Mouse (Mus musculus): ENCODE results near the gene Gm49395.

The Gm49395 gene

DNA sequence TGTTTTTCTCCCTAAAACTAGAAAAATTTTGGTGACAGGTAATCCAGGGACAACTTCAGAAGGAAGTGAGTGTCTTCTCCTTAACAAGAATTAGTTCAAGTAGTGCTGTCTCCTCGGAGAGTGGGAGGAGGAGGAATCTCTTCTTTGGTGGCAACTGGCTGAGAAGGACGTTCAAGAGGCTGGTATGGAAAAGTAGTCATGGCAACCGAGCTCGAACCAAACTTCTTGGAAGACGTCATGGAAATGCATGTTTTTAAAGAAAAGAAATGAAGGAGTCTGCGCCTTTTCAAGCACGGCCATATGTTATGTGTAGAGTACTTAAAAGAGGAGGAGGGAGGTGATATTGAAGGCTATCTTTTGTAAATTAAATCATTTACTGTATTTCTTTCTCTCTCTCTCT is 49.2 kb downstream of the Gm49395 start:
- no peak for DNase-seq (ENCODE audit: low read depth, low spot score)

DNA sequence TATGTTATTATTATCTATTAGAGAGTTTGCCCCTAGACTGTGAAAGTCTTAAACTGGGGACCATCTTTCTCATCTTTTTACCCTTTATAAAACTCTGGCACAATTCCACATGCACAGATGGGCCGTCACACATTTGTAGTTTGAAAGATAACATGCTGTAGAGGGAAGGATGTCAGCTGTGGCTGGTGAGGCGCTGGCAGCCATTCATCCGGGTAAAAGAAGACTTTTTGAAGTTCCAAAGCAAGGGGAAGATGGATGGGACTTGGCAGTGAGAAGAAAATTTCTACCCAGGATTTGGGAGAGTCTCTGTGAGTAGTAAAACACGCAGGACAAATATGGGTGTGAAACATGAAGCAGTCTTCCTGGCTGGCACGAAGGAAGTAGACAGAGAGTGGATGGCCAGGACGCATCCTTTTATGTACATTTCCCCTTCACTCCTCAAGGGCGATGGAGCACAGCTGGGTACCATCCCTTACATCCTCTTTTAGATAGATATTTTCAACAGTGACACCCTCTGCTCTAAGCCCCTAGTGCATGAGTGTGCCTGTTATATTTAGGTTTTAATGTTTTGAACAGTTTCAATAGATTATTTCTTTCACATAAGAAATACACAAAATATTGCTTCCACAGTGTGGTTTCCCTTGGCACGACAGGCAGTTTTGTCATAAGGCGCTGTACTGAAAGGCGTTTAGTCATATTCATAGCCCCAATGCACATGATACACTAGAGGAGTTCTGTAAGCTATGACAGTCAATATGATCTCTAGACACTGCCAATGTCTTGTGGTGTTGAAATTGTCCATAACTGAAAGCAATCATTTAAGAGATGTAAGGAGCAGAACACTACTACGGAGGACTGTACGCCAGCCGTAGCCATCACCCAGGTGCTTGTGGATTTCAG is 50.8 kb downstream of the Gm49395 start:
- DNase-seq (ENCODE audit: low read depth, low spot score): no peak

GRCm38 (mm10) chr13:115042652-115043051 is 59.1 kb downstream of the Gm49395 start:
- DNase-seq (ENCODE audit: low read depth, low spot score): no peak

GRCm38 (mm10) chr13:115037304-115037703 is 64.4 kb downstream of the Gm49395 start:
- DNase-seq (ENCODE audit: low read depth, low spot score): no peak

DNA sequence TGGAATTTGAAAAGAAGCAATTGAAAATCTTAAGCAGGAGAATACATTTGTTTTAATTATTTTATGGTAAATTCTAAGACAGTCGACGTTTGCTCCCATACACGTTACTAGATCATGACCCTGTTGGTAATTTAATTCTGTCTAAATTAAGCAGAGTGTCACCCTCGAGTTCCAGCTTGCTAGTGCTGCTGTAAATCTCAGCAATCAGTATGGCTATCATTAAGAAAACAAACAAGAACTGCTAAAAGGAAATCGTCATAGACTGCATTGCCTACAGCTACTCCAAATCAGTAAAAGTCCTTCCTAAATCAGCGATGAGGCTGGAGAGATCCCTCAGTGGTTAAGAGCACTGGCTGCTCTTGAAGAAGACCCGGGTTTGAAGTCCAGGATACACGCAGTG is 66.3 kb downstream of the Gm49395 start:
- DNase-seq (ENCODE audit: low read depth, low spot score): no peak

DNA sequence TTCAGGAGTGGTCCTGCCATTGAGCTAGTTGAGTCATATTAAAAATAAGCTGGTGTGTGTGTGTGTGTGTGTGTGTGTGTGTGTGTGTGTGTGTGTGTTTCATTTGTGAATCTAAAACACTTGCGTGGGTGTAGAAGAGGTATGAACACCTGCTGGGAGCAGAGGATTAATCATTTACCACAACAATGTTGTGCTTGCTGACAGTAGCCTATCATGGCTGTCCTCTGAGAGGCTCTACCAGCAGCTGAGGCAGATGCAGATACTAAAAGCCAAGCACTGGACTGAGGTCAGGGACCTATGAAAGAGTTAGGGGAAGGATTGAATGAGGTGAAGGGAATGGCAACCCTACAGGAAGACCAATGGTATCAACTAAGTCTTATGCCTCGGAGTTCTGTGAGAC is 68.6 kb downstream of the Gm49395 start:
- no peak for DNase-seq (ENCODE audit: low read depth, low spot score)

DNA sequence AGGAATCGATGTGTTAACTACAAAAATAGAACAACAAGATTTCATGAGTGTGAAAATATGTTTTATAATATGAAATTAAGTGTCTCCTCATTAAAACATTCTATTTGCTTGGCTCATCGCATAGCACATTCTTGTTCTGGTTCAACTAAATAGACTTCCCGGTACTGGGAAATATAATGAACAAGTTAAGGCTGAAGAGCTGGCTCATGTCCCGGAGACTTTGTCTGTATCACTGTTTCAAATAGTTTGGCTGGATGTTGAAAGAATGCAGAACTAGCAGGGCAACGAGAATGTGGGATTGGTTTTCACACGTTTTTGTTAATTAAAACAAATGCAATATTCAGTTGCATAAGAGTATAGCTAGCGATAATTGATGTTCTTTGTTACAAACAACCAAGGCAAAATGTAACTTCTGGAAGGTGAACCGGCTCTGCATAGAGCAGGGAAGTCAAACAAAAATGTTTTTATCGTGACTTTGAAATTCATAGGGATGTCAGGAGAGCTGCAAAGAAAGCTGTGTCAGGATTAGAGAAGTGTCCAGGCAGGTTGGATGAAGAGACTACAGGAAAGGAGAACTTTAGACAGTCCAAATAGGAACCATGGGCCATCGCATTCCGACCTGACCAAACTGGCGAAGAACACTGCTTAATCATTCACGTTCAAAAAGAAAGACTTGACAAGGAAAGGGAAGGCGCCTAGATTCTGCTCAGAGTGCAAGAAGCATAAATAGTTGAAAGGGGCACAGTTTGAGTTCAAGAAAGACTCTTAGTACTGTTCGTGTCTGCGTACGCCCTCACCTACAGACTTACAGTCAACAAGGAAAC is 70.3 kb downstream of the Gm49395 start:
- no peak for DNase-seq (ENCODE audit: low read depth, low spot score)

DNA sequence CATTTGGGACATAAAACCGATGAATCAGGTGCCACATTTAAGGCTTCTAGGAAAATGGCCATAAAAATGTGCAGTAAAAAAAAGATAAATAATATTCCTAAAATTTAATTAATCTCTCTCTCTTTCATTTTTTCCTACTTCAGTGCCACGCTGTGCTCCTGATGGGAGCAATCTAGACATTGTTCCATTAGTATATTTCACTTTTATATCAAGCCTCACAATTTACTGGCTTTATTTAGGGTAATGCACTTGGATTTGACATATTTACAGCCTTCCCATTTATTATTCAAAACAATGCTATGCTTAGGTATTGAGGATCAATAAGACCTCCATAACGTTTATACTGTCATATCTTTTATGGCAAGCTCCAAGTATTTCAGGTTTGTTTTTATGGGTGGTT is 76.3 kb downstream of the Gm49395 start:
- DNase-seq (ENCODE audit: low read depth, low spot score): no peak

- DNase-seq (ENCODE audit: low read depth, low spot score): peak; percentile 4
These were observed 79.5 kb downstream of the Gm49395 start for GRCm38 (mm10) chr13:115022117-115022787.

- no peak for DNase-seq (ENCODE audit: low read depth, low spot score)
These were observed 80.3 kb downstream of the Gm49395 start for GRCm38 (mm10) chr13:115021411-115021810.

DNA sequence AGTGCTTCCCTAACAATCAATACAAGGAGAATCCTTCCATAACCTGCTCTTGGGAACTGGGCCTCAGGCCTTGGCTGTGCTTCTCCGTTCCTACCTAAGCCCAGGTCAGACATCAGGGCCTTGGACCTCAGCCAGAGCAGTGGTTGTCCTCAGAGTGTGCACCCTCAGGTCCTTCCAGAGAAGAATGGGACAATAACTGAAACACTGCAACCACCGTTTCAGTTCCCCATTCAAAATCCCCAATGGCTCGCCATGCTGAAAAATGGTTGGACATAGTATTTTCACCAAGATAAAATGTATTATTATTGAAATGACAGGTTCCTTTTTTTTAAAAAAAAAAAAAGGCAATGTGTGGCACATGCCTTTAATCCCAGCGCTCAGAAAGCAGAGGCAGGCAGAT is 81.0 kb downstream of the Gm49395 start:
- no peak for DNase-seq (ENCODE audit: low read depth, low spot score)

DNA sequence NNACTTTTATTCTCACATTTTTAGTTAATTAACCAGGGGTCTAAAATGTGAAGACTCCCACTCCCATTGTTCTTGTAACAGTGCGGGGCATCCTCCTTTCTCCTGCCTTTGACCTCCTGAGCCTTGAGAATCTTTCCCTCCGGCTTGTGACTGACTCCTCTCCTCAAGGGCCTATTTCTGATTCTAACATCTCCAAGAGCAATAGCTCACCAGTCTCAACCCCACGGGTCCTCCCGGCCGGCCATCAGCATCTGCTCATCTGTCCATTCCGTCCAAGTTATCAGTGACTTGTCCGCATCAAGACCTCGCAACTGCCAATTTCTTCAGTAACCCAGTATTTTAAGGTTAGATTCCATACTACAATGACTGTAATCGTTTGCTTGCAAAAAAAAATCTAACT is 84.2 kb downstream of the Gm49395 start:
- no peak for DNase-seq (ENCODE audit: low read depth, low spot score)

- no peak for DNase-seq (ENCODE audit: low read depth, low spot score)
These were observed 90.2 kb downstream of the Gm49395 start for GRCm38 (mm10) chr13:115011547-115011946.

DNA sequence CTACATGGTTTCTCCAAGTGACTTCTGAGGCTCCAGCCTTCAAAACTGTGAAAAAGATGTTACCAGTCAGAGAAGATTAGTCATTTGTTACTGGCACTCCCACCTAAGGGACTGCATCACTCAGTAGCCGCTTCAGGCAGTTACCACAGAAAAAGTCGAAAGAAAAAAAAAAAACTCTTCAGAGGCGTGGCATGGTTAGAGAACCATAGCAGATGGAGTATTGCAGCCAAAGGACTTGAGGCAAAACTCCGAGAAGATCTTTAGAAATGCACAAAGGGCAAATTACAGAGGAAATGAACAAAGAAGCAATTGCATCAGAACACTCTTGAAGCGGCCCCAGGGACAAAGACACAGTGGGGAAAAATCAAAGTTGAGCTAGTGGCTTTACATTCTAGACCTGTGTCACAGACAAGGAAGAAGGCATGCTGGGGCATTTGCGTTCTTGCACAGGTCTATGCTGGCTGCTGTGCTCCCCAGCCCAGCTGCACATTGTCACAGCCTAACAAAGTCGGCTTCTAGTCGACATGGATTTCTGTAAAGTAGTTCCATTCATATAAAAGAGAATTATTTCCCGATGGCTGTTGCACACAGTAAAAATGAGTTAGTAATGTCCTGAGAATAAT is 95.4 kb downstream of the Gm49395 start:
- peak; percentile 40 for DNase-seq (ENCODE audit: low read depth, low spot score)

GRCm38 (mm10) chr13:115005342-115005741 is 96.4 kb downstream of the Gm49395 start:
- DNase-seq (ENCODE audit: low read depth, low spot score): no peak

DNA sequence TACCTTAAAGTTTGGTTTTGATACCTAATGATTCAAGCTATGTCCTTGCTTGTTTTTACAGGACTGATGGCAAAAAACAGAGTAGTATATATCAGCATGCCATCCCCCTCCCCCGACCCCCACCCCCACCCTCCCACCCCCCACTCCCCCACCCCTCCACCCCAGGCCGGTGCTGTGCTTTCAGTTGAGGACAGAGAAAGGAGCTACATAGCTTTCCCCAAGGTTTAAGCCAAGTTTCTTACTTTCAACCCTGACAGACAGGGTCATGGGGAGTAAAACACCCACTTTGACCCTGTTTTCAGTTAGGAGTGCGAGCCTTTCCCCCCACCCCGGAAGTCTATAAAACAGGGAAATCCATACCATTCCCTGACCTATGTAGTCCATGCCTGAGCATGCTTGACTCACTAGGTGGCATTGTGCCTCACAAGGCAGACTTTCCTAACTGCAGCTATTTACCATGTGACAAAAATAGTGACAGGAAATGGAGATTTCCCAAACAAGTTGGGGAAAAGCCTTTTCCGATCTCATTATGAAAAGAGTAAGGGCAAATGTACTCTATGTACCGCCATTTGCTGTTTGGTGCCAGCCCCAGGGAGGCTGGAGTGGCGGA is 98.2 kb downstream of the Gm49395 start:
- no peak for DNase-seq (ENCODE audit: low read depth, low spot score)

DNA sequence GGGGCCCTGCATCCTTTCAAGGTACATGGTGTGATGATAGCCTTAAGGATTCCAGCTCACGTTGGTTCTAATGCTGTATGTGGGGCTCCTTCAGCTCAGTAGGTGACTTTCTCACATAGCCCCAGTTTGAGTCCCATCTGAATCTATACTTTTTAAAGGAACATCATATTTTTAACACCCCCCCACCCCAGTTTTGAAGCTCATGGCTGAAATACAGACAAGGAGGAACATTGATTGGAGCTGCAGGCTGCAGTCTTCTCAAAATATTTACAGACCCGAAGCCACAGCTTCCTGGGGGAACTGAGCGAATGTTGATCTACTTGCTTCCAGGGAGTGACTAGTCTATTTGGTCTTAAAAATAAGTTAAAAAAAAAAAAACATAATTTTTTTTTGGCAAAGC is 98.9 kb downstream of the Gm49395 start:
- DNase-seq (ENCODE audit: low read depth, low spot score): no peak

- no peak for DNase-seq (ENCODE audit: low read depth, low spot score)
These were observed 99.6 kb downstream of the Gm49395 start for GRCm38 (mm10) chr13:115002155-115002554.

DNA sequence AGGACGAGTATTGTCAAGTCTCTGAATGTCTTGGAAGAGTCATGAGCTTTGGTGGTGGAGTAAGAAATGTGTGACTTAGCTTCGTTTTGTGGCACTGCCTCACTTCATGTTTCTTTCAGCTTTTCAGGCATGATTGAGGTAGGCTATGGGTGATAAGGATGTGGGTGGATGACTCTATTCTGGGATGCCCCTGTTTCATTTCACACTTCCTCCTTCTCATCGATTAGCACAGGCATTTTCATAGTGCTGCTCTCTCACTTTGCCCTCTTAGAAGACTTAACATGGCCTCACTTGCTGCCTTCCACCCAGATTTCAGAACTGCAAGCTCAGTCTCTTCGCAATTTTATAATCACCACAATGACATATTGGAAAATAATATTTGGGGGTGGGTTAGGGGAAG is 102.1 kb downstream of the Gm49395 start:
- DNase-seq (ENCODE audit: low read depth, low spot score): no peak

- no peak for DNase-seq (ENCODE audit: low read depth, low spot score)
These were observed 103.6 kb downstream of the Gm49395 start for GRCm38 (mm10) chr13:114998100-114998499.

All from ZHBTc4 (cell line).